Mouse (Mus musculus) hindbrain, embryonic 16.5 days (tissue): ENCODE results near the gene Hnrnph2. TPM values are rescaled to one million over a fixed set of nuclear protein-coding genes. Genes with fewer than 3 reads are reported as not detected.

Experiments
- ATAC-seq: fragments of 200-750 bp; cut with Nextera tagmentation; 2 replicates; pipeline ENCODE4 v1.8.0; 2017; ENCODE audit warnings: moderate TSS enrichment, moderate library complexity
- H3K27ac ChIP-seq: fragments of 300-500 bp; sonication (generic); 2 replicates; pipeline ENCODE4 v1.5.1; 2014; ENCODE audit warnings: low read depth, mild to moderate bottlenecking, control low read depth, low read length, moderate library complexity
- H3K27me3 ChIP-seq: fragments of 300-500 bp; sonication (generic); replicated peaks from 2 replicates; pipeline ENCODE4 v1.6.1; 2014; ENCODE audit warnings: low read length; ENCODE audit not compliant: control insufficient read depth, insufficient read depth
- H3K36me3 ChIP-seq: fragments of 300-500 bp; sonication (generic); 2 replicates; pipeline ENCODE4 v1.6.1; 2014; ENCODE audit warnings: mild to moderate bottlenecking, low read length, moderate library complexity, mixed read lengths; ENCODE audit not compliant: control insufficient read depth, insufficient read depth
- H3K4me1 ChIP-seq: fragments of 300-500 bp; sonication (generic); 2 replicates; pipeline ENCODE4 v1.6.1; 2014; ENCODE audit warnings: low read depth, low read length; ENCODE audit not compliant: control insufficient read depth, insufficient read depth
- H3K4me2 ChIP-seq: fragments of 300-500 bp; sonication (generic); 2 replicates; pipeline ENCODE4 v1.6.1; 2014; ENCODE audit warnings: mild to moderate bottlenecking, low read length, control low read depth, moderate library complexity
- H3K4me3 ChIP-seq: fragments of 300-500 bp; sonication (generic); 2 replicates; pipeline ENCODE4 v1.5.1; 2014; ENCODE audit warnings: mild to moderate bottlenecking, low read length, control low read depth, moderate library complexity
- H3K9ac ChIP-seq: fragments of 300-500 bp; sonication (generic); 2 replicates; pipeline ENCODE4 v1.6.1; 2014; ENCODE audit warnings: low read depth, mild to moderate bottlenecking, control low read depth, low read length, moderate library complexity
- H3K9me3 ChIP-seq: fragments of 300-500 bp; sonication (generic); 2 replicates; pipeline ENCODE4 v1.6.1; 2014; ENCODE audit warnings: mild to moderate bottlenecking, low read length, moderate library complexity; ENCODE audit not compliant: control insufficient read depth
- WGBS: fragments of 180-500 bp; shearing (Covaris S2); extraction: QIAGEN DNeasy Blood & Tissue Kit; methylation state at CpG from one replicate; pipeline ENCODE4 v1.1.7; 2014; 5-methylcytosine and 5-hydroxymethylcytosine counted together
- polyA plus RNA-seq: library from polyadenylated mRNA; unstranded; fragments of >200 nt; fragmentation: Nextera tagmentation; extraction: Ambion mirVana; gene quantifications from 2 replicates; pipeline ENCODE4 v1.2.1, GENCODE M21; 2015

Hnrnph2 gene
- polyA plus RNA-seq, 1 experiment from 2014 or later, result 141 TPM

GRCm38 (mm10) chrX:134582888-134583669 lies 17.9 kb upstream of the Hnrnph2 start, which contains the start of gene Btk:
Gene Btk, minus strand, starts transcription at chrX:134583570.
- no peak for ATAC-seq
- Histone ChIP-seq H3K4me1 (peaks cover 6% of the 10 kb centered on the region), H3K36me3 (no peaks in the 10 kb centered on the region), H3K27ac (no peak within 1 kb of the TSS), H3K4me2 (no peak within 1 kb of the TSS), H3K27me3 (no peaks in the 10 kb centered on the region), H3K9ac (no peak within 1 kb of the TSS), H3K4me3 (no peak within 1 kb of the TSS), H3K9me3 (no peaks in the 10 kb centered on the region)
- 84% methylated on average over 11 of the region's 11 CpGs for WGBS

- peak within 1 kb of the TSS; percentile 48 for H3K4me3 ChIP-seq
Measured at GRCm38 (mm10) chrX:134585103-134586002, 15.6 kb upstream of the Hnrnph2 start, which contains the start of gene Rpl36a. Gene Rpl36a, plus strand, starts transcription at chrX:134585654.

GRCm38 (mm10) chrX:134586447-134586846 lies 14.5 kb upstream of the Hnrnph2 start:
- H3K4me1 ChIP-seq, result peaks cover 6% of the 10 kb centered on the region
- no peak overlapping the region for H3K27ac ChIP-seq
- peak overlapping the region; percentile 65 for H3K9ac ChIP-seq
- peaks cover 5% of the 10 kb centered on the region; the same call in 1 of the 2 replicates for H3K36me3 ChIP-seq
- peak overlapping the region; percentile 66 for H3K4me2 ChIP-seq
- WGBS, result 41% methylated on average over 8 of the region's 8 CpGs
- H3K27me3 ChIP-seq, result no peaks in the 10 kb centered on the region
- H3K4me3 ChIP-seq, result peak overlapping the region; percentile 48
- ATAC-seq, result no peak
- H3K9me3 ChIP-seq, result no peaks in the 10 kb centered on the region

More at GRCm38 (mm10) chrX:134585103-134586002, 15.6 kb upstream of the Hnrnph2 start, which contains the start of gene Rpl36a:
- peak; percentile 99 for ATAC-seq
- Histone ChIP-seq H3K9me3 (no peaks in the 10 kb centered on the region), H3K27me3 (no peaks in the 10 kb centered on the region), H3K4me2 (peak within 1 kb of the TSS; percentile 66), H3K36me3 (peaks cover 5% of the 10 kb centered on the region; the same call in 1 of the 2 replicates), H3K4me1 (peaks cover 6% of the 10 kb centered on the region), H3K27ac (peak within 1 kb of the TSS; percentile 83), H3K9ac (peak within 1 kb of the TSS; percentile 65)
- 21% methylated on average over 45 of the region's 45 CpGs for WGBS

- WGBS, result 79% methylated on average over 4 of the region's 4 CpGs
- no peak overlapping the region for H3K9ac ChIP-seq
- no peak overlapping the region for H3K4me2 ChIP-seq
- no peak overlapping the region for H3K4me3 ChIP-seq
- no peak overlapping the region for H3K27ac ChIP-seq
- H3K9me3 ChIP-seq, result no peaks in the 10 kb centered on the region
- no peaks in the 10 kb centered on the region for H3K27me3 ChIP-seq
- H3K36me3 ChIP-seq, result peaks cover 5% of the 10 kb centered on the region; the same call in 1 of the 2 replicates
- no peak for ATAC-seq
- H3K4me1 ChIP-seq, result peaks cover 6% of the 10 kb centered on the region
Measured at GRCm38 (mm10) chrX:134588261-134588660, 12.7 kb upstream of the Hnrnph2 start.

- WGBS, result 91% methylated on average over 3 of the region's 3 CpGs
Measured at GRCm38 (mm10) chrX:134588997-134589396, 12.0 kb upstream of the Hnrnph2 start.

GRCm38 (mm10) chrX:134589836-134590235 lies 11.1 kb upstream of the Hnrnph2 start:
- 77% methylated on average over 5 of the region's 5 CpGs for WGBS

More at GRCm38 (mm10) chrX:134588997-134589396, 12.0 kb upstream of the Hnrnph2 start:
- Histone ChIP-seq H3K9me3 (no peaks in the 10 kb centered on the region), H3K27me3 (no peaks in the 10 kb centered on the region), H3K27ac (no peak overlapping the region), H3K9ac (no peak overlapping the region), H3K4me2 (no peak overlapping the region), H3K4me1 (peaks cover 6% of the 10 kb centered on the region), H3K36me3 (peaks cover 5% of the 10 kb centered on the region; the same call in 1 of the 2 replicates), H3K4me3 (no peak overlapping the region)
- no peak for ATAC-seq

GRCm38 (mm10) chrX:134599922-134600565 lies 935 bp upstream of the Hnrnph2 start:
- H3K4me1 ChIP-seq, result no peaks in the 10 kb centered on the region
- no peak for ATAC-seq
- H3K4me2 ChIP-seq, result peak overlapping the region; percentile 52
- H3K36me3 ChIP-seq, result no peaks in the 10 kb centered on the region
- H3K27ac ChIP-seq, result peak overlapping the region; percentile 67
- no peaks in the 10 kb centered on the region for H3K9me3 ChIP-seq
- peak overlapping the region; percentile 53 for H3K9ac ChIP-seq
- H3K4me3 ChIP-seq, result peak overlapping the region; percentile 53
- H3K27me3 ChIP-seq, result no peaks in the 10 kb centered on the region
- WGBS, result 32% methylated on average over 10 of the region's 10 CpGs

More at GRCm38 (mm10) chrX:134589836-134590235, 11.1 kb upstream of the Hnrnph2 start:
- Histone ChIP-seq H3K36me3 (peaks cover 5% of the 10 kb centered on the region; the same call in 1 of the 2 replicates), H3K4me2 (no peak overlapping the region), H3K4me3 (no peak overlapping the region), H3K27ac (no peak overlapping the region), H3K27me3 (no peaks in the 10 kb centered on the region), H3K9ac (no peak overlapping the region), H3K9me3 (no peaks in the 10 kb centered on the region), H3K4me1 (peaks cover 6% of the 10 kb centered on the region)
- ATAC-seq, result no peak

GRCm38 (mm10) chrX:134601380-134602120 lies 571 bp downstream of the Hnrnph2 start:
- Histone ChIP-seq H3K9me3 (no peaks in the 10 kb centered on the region), H3K9ac (peak overlapping the region; percentile 62), H3K27ac (peak overlapping the region; percentile 93), H3K4me1 (no peaks in the 10 kb centered on the region), H3K4me2 (peak overlapping the region; percentile 59), H3K4me3 (peak overlapping the region; percentile 53), H3K27me3 (no peaks in the 10 kb centered on the region), H3K36me3 (no peaks in the 10 kb centered on the region)
- 23% methylated on average over 37 of the region's 43 CpGs for WGBS
- ATAC-seq, result peak; percentile 87
